Mouse (Mus musculus) midbrain, embryonic 14.5 days (tissue): ENCODE results near the gene Celf3. TPM values are rescaled to one million over a fixed set of nuclear protein-coding genes. Genes with fewer than 3 reads are reported as not detected.

Experiments used
- polyA plus RNA-seq: library from polyadenylated mRNA; unstranded; fragments of >200 nt; fragmentation: Nextera tagmentation; extraction: Ambion mirVana; gene quantifications from 2 replicates; pipeline ENCODE4 v1.2.1, GENCODE M21; 2014

The Celf3 gene
- polyA plus RNA-seq, 1 experiment from 2014 or later = 321 TPM

Other genes starting within 250 kb of the Celf3 start
- gene Gm4778, start 214.3 kb upstream of the Celf3 start, polyA plus RNA-seq = not detected in 2 replicates
- gene Them4, start 168.2 kb upstream of the Celf3 start, polyA plus RNA-seq = 57.5 and 59.7 TPM in 2 replicates
- gene Them5, start 136.2 kb upstream of the Celf3 start, polyA plus RNA-seq = 0.18 TPM in 1 of 2 replicates, not detected in the other
- 2.6 and 3.1 TPM in 2 replicates for gene C2cd4d, start 115.9 kb upstream of the Celf3 start, polyA plus RNA-seq
- 0.30 and 0.43 TPM in 2 replicates for gene Rorc, start 105.5 kb upstream of the Celf3 start, polyA plus RNA-seq
- 0.67 and 1.1 TPM in 2 replicates for gene Lingo4, start 79.8 kb upstream of the Celf3 start, polyA plus RNA-seq
- gene Tdrkh, start 65.0 kb upstream of the Celf3 start, polyA plus RNA-seq = 50.6 and 55.3 TPM in 2 replicates
- gene Mrpl9, start 35.0 kb upstream of the Celf3 start, polyA plus RNA-seq = 52.6 and 54.1 TPM in 2 replicates
- gene Oaz3, start 34.4 kb upstream of the Celf3 start, polyA plus RNA-seq = 0.36 and 1.2 TPM in 2 replicates
- gene Riiad1, start 2.0 kb downstream of the Celf3 start, polyA plus RNA-seq = 23.8 and 30.8 TPM in 2 replicates
- gene Snx27, start 104.4 kb downstream of the Celf3 start, polyA plus RNA-seq = 66.8 and 71.0 TPM in 2 replicates
- not detected in 2 replicates for gene Gm10972, start 164.8 kb downstream of the Celf3 start, polyA plus RNA-seq
- gene Tuft1, start 180.6 kb downstream of the Celf3 start, polyA plus RNA-seq = 5.2 and 5.6 TPM in 2 replicates
- not detected in 2 replicates for gene Selenbp2, start 215.3 kb downstream of the Celf3 start, polyA plus RNA-seq